In genomic region chr6:86830738-86831500, GRCm38 (mm10) we compare ENCODE assay signal across 11 mouse cellular contexts. TPM values are rescaled to one million over a fixed set of nuclear protein-coding genes. Genes with fewer than 3 reads are reported as not detected.
DNase-seq lines count a peak whose midpoint lies in the region; ATAC-seq lines count a peak whose summit lies in the region.
"Had no signal": no experiment of that assay in that cellular context is flagged by ENCODE, and none has a peak within 500 bp of the region (broad histone marks: within the 10 kb centered on the region; RNA-seq: fewer than 3 reads in every experiment).

No protein-coding gene starts in this region.

- no peak overlapping the region for H3K27ac ChIP-seq in kidney, embryonic 14.5 days (ENCODE audit: low read depth, low read length)
- H3K27ac ChIP-seq in heart, embryonic 12.5 days (ENCODE audit: poor library complexity, severe bottlenecking) = peak overlapping the region; percentile 73
- peak overlapping the region; percentile 53; the same call in 1 of the 2 replicates for H3K27ac ChIP-seq in stomach, embryonic 14.5 days (ENCODE audit: low read length)
- H3K27ac ChIP-seq in forebrain, embryonic 16.5 days (ENCODE audit: low read length) = no peak overlapping the region

- 65% methylated on average over 10 of the region's 10 CpGs for WGBS in kidney, embryonic 14.5 days
- WGBS in heart, embryonic 12.5 days = 52% methylated on average over 10 of the region's 10 CpGs
- 55% methylated on average over 10 of the region's 10 CpGs for WGBS in stomach, embryonic 14.5 days
- 70% methylated on average over 10 of the region's 10 CpGs for WGBS in forebrain, embryonic 16.5 days

- no peaks in the 10 kb centered on the region for H3K9me3 ChIP-seq in kidney, embryonic 14.5 days (ENCODE audit: control insufficient read depth, low read length)
- no peaks in the 10 kb centered on the region for H3K9me3 ChIP-seq in heart, embryonic 12.5 days (replicated peaks)
- H3K9me3 ChIP-seq in stomach, embryonic 14.5 days (ENCODE audit: control insufficient read depth, low read depth, low read length) = no peaks in the 10 kb centered on the region
- no peaks in the 10 kb centered on the region for H3K9me3 ChIP-seq in forebrain, embryonic 16.5 days (ENCODE audit: control insufficient read depth, low read length)

- no peak overlapping the region for H3K4me2 ChIP-seq in kidney, embryonic 14.5 days (replicated peaks; ENCODE audit: low read depth, low read length)
- H3K4me2 ChIP-seq in heart, embryonic 12.5 days = no peak overlapping the region
- no peak overlapping the region for H3K4me2 ChIP-seq in stomach, embryonic 14.5 days (replicated peaks; ENCODE audit: low read depth, low read length)
- H3K4me2 ChIP-seq in forebrain, embryonic 16.5 days (ENCODE audit: low read length) = no peak overlapping the region

- no peaks in the 10 kb centered on the region for H3K36me3 ChIP-seq in kidney, embryonic 14.5 days (ENCODE audit: control insufficient read depth, insufficient read depth, low read length)
- H3K36me3 ChIP-seq in heart, embryonic 12.5 days = no peaks in the 10 kb centered on the region
- no peaks in the 10 kb centered on the region for H3K36me3 ChIP-seq in stomach, embryonic 14.5 days (ENCODE audit: control insufficient read depth, insufficient read depth, low read length)
- no peaks in the 10 kb centered on the region for H3K36me3 ChIP-seq in forebrain, embryonic 16.5 days (ENCODE audit: control insufficient read depth, insufficient read depth)

- ATAC-seq in kidney, embryonic 14.5 days (ENCODE audit: low FRiP score, low TSS enrichment) = no peak
- peak; percentile 72 for ATAC-seq in heart, embryonic 12.5 days (ENCODE audit: insufficient number of reproducible peaks, low FRiP score)
- no peak for ATAC-seq in stomach, embryonic 14.5 days (ENCODE audit: insufficient number of reproducible peaks, insufficient read depth, low FRiP score, low read depth)
- ATAC-seq in megakaryocyte-erythroid progenitor cell, adult 5-6 weeks (replicated peaks; ENCODE audit: low FRiP score, low TSS enrichment, poor library complexity, severe bottlenecking) = no peak
- ATAC-seq in forebrain, embryonic 16.5 days = no peak
- no peak for ATAC-seq in megakaryocyte, adult 5-6 weeks (ENCODE audit: poor library complexity, severe bottlenecking)
- ATAC-seq: forebrain, embryonic 14.5 days had no signal

- H3K27me3 ChIP-seq in kidney, embryonic 14.5 days (ENCODE audit: control insufficient read depth, insufficient read depth, low read length) = no peaks in the 10 kb centered on the region
- no peaks in the 10 kb centered on the region for H3K27me3 ChIP-seq in heart, embryonic 12.5 days (replicated peaks)
- H3K27me3 ChIP-seq in stomach, embryonic 14.5 days (ENCODE audit: control insufficient read depth, insufficient read depth, low read length) = no peaks in the 10 kb centered on the region
- H3K27me3 ChIP-seq in forebrain, embryonic 16.5 days (replicated peaks; ENCODE audit: control insufficient read depth, insufficient read depth, low read length) = no peaks in the 10 kb centered on the region
- H3K27me3 ChIP-seq: megakaryocyte, embryonic 14.5 days had no signal

- H3K9ac ChIP-seq in kidney, embryonic 14.5 days (ENCODE audit: low read depth, low read length) = no peak overlapping the region
- H3K9ac ChIP-seq in heart, embryonic 12.5 days = no peak overlapping the region
- H3K9ac ChIP-seq in stomach, embryonic 14.5 days (replicated peaks; ENCODE audit: low read depth, low read length) = no peak overlapping the region
- H3K9ac ChIP-seq in forebrain, embryonic 16.5 days (replicated peaks; ENCODE audit: low read depth, low read length) = no peak overlapping the region

- no peak overlapping the region for H3K4me3 ChIP-seq in kidney, embryonic 14.5 days (ENCODE audit: low read length)
- no peak overlapping the region for H3K4me3 ChIP-seq in heart, embryonic 12.5 days
- no peak overlapping the region for H3K4me3 ChIP-seq in stomach, embryonic 14.5 days (ENCODE audit: low read depth, low read length)
- H3K4me3 ChIP-seq in forebrain, embryonic 16.5 days (replicated peaks; ENCODE audit: low read length) = no peak overlapping the region
- H3K4me3 ChIP-seq: megakaryocyte, embryonic 14.5 days had no signal

- DNase-seq in kidney, adult 9 months = peak; percentile 50
- DNase-seq in kidney, postnatal 14 days = peak; percentile 59
- DNase-seq: cerebellum, postnatal 14 days had no signal

- 0 out of 2 replicates have a peak, but pooled peaks cover 3% of the 10 kb centered on the region for H3K4me1 ChIP-seq in kidney, embryonic 14.5 days (ENCODE audit: control insufficient read depth, insufficient read depth, low read length)
- H3K4me1 ChIP-seq in heart, embryonic 12.5 days (replicated peaks) = peaks cover 16% of the 10 kb centered on the region
- H3K4me1 ChIP-seq in stomach, embryonic 14.5 days (ENCODE audit: control insufficient read depth, insufficient read depth, low read length) = 0 out of 2 replicates have a peak, but pooled peaks cover 3% of the 10 kb centered on the region
- H3K4me1 ChIP-seq in forebrain, embryonic 16.5 days (replicated peaks; ENCODE audit: control insufficient read depth, insufficient read depth, low read length) = no peaks in the 10 kb centered on the region

RNA-seq across cellular contexts. Expression of gene Aak1, which starts 18.4 kb away (rescaled TPM):
- polyA plus RNA-seq in kidney, embryonic 14.5 days (2014; fragmentation: Nextera tagmentation; extraction: Ambion mirVana) = 11.2 and 18.2 TPM in 2 replicates
- polyA plus RNA-seq in heart, embryonic 12.5 days (2016; fragmentation: Nextera tagmentation; extraction: Ambion mirVana) = 33.5 and 36.2 TPM in 2 replicates
- 21.3 and 28.6 TPM in 2 replicates for polyA plus RNA-seq in stomach, embryonic 14.5 days (2014; fragmentation: Nextera tagmentation; extraction: Ambion mirVana)
- 23.7 and 33.3 TPM in 2 replicates for total RNA-seq in megakaryocyte-erythroid progenitor cell, adult 5-6 weeks (2014; fragmentation: Nextera tagmentation)
- total RNA-seq in megakaryocyte-erythroid progenitor cell, adult 5-6 weeks (2017) = 7.0 and 7.9 TPM in 2 replicates
- polyA plus RNA-seq in forebrain, embryonic 16.5 days (2015; fragmentation: Nextera tagmentation; extraction: Ambion mirVana) = 36.8 and 36.9 TPM in 2 replicates
- total RNA-seq in megakaryocyte, adult 5-6 weeks (2015) = 29.7 and 37.6 TPM in 2 replicates
- 5.3 and 12.9 TPM in 2 replicates for total RNA-seq in megakaryocyte, adult 5-6 weeks (2017)

RNA-seq across cellular contexts. Expression of gene Anxa4, which starts 37.5 kb away (rescaled TPM):
- 28.1 and 34.7 TPM in 2 replicates for polyA plus RNA-seq in kidney, embryonic 14.5 days (2014; fragmentation: Nextera tagmentation; extraction: Ambion mirVana)
- polyA plus RNA-seq in heart, embryonic 12.5 days (2016; fragmentation: Nextera tagmentation; extraction: Ambion mirVana) = 15.3 and 17.6 TPM in 2 replicates
- 79.7 and 93.9 TPM in 2 replicates for polyA plus RNA-seq in stomach, embryonic 14.5 days (2014; fragmentation: Nextera tagmentation; extraction: Ambion mirVana)
- 8.7 and 10.9 TPM in 2 replicates for total RNA-seq in megakaryocyte-erythroid progenitor cell, adult 5-6 weeks (2014; fragmentation: Nextera tagmentation)
- total RNA-seq in megakaryocyte-erythroid progenitor cell, adult 5-6 weeks (2017) = 15.2 and 19.4 TPM in 2 replicates
- 6.1 and 6.7 TPM in 2 replicates for polyA plus RNA-seq in forebrain, embryonic 16.5 days (2015; fragmentation: Nextera tagmentation; extraction: Ambion mirVana)
- total RNA-seq in megakaryocyte, adult 5-6 weeks (2015) = 41.8 and 43.7 TPM in 2 replicates
- 55.9 and 65.7 TPM in 2 replicates for total RNA-seq in megakaryocyte, adult 5-6 weeks (2017)

Comparison
In these comparisons a context has a peak if more than half of its experiments do, and no peak if none do; other contexts are left out.
1. H3K27ac ChIP-seq: peak in heart, embryonic 12.5 days (single experiment) and stomach, embryonic 14.5 days (single experiment); none in kidney, embryonic 14.5 days (single experiment) and forebrain, embryonic 16.5 days (single experiment).